ENCODE assay signal across 8 mouse cellular contexts in the genomic region with DNA sequence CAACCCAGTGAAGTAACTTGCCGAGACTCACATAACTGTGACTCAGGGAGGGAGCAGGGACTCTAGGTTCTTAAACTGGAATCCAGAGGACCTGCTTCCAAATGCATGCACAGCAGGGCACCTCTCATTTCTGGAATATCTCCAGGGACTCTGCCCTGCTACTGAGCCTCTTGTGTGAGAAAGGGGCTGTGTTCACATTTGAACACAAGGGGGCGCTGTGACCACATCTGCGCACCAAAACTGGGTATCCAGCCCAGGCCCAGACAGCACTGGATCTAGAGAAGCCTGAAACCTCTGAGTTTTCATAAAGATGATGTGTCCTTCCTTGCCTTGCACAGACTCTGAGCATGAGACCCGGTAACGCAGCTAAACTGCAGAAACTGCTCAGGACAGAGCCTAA. TPM values are rescaled to one million over a fixed set of nuclear protein-coding genes. Genes with fewer than 3 reads are reported as not detected.
DNase-seq lines count a peak whose midpoint lies in the region; ATAC-seq lines count a peak whose summit lies in the region.

No protein-coding gene starts in this region.

- DNase-seq in CD4-positive, CD25-positive, alpha-beta regulatory T cell, adult 2 months (ENCODE audit: low read depth, low spot score) = peak; percentile 77
- DNase-seq in ES-CJ7 (ENCODE audit: low read depth, low spot score) = peak; percentile 69
- DNase-seq in cerebellum, postnatal 10 days = peak; percentile 77 to 81
- peak; percentile 60 to 80 for DNase-seq in heart, postnatal 10 days
- DNase-seq in layer of hippocampus, adult 8-10 months (ENCODE audit: low spot score in 2 of 2) = peak; percentile 38 to 71
- DNase-seq in lung, postnatal 4 days = peak; percentile 63 to 79
- DNase-seq in right cerebral cortex, adult 18-20 months = peak; percentile 53

- intact Hi-C loops in heart, postnatal 10 days (cut with DNase I) = loop anchor here (1.0 kb wide), 2 partner anchors 101 to 213 kb away; no protein-coding TSS in a partner anchor

- ATAC-seq in CD4-positive, CD25-positive, alpha-beta regulatory T cell, adult 4 months = no peak

RNA-seq across cellular contexts. Expression of gene Ctu1, which starts 9.1 kb away (rescaled TPM):
- 1 to 10 TPM; 1.7 to 2.2 TPM for polyA plus RNA-seq in CD4-positive, CD25-positive, alpha-beta regulatory T cell, adult 4 months (2017; shearing (Covaris generic))
- 1 to 10 TPM; 4.8 to 5.4 TPM for total RNA-seq in heart, postnatal 10 days (2021)
- 10 to 100 TPM in 1 of 4 experiments, 1 to 10 TPM in 3; 7.5 to 12.3 (median 9.8) TPM for total RNA-seq in layer of hippocampus, adult 8-10 months (2022)

RNA-seq across cellular contexts. Expression of gene Klk14, which starts 9.3 kb away (rescaled TPM):
- polyA plus RNA-seq in CD4-positive, CD25-positive, alpha-beta regulatory T cell, adult 4 months (2017; shearing (Covaris generic)) = not detected
- not detected for total RNA-seq in heart, postnatal 10 days (2021)
- total RNA-seq in layer of hippocampus, adult 8-10 months (2022) = not detected

RNA-seq across cellular contexts. Expression of gene Siglece, which starts 21.0 kb away (rescaled TPM):
- 1 to 10 TPM in 1 of 2 experiments, under 1 TPM in 1; 0.28 to 1.3 TPM for polyA plus RNA-seq in CD4-positive, CD25-positive, alpha-beta regulatory T cell, adult 4 months (2017; shearing (Covaris generic))
- total RNA-seq in heart, postnatal 10 days (2021) = under 1 TPM; 0.81 to 0.94 TPM
- 1 to 10 TPM; 1.3 to 2.6 (median 1.5) TPM for total RNA-seq in layer of hippocampus, adult 8-10 months (2022)

RNA-seq across cellular contexts. Expression of gene Klk13, which starts 31.4 kb away (rescaled TPM):
- not detected for polyA plus RNA-seq in CD4-positive, CD25-positive, alpha-beta regulatory T cell, adult 4 months (2017; shearing (Covaris generic))
- not detected for total RNA-seq in heart, postnatal 10 days (2021)
- total RNA-seq in layer of hippocampus, adult 8-10 months (2022) = not detected

RNA-seq across cellular contexts. Expression of gene Ceacam18, which starts 46.5 kb away (rescaled TPM):
- polyA plus RNA-seq in CD4-positive, CD25-positive, alpha-beta regulatory T cell, adult 4 months (2017; shearing (Covaris generic)) = not detected
- total RNA-seq in heart, postnatal 10 days (2021) = not detected
- under 1 TPM in 1 of 4 experiments, not detected in 3; 0.31 TPM for total RNA-seq in layer of hippocampus, adult 8-10 months (2022)
